Mouse (Mus musculus) MEL (cell line): ENCODE measurements at regions not wholly inside any gene's neighbourhood (a gene's known extent, or its start where the extent isn't known, plus 50 kb on each side); places are given as distances from the start of the nearest gene placed in this dataset.

Experiments used
- CTCF ChIP-seq, 3 experiments: IDR thresholded peaks in 2 of 3; conservative IDR thresholded peaks in 1 of 3; 2 replicates each; pipeline ENCODE4 v1.5.1; 2011 to 2012; ENCODE audit warnings: low read length in 3 of 3, low read depth in 2 of 3, mild to moderate bottlenecking in 2 of 3, improper control_type of control experiment in 1 of 3, inconsistent platforms in 1 of 3, mixed read lengths in 1 of 3, moderate library complexity in 1 of 3; ENCODE audit not compliant: control insufficient read depth in 1 of 3, insufficient read depth in 1 of 3, poor library complexity in 1 of 3, severe bottlenecking in 1 of 3
- EP300 ChIP-seq, 2 experiments: IDR thresholded peaks; 2 replicates each; pipeline ENCODE4 v1.6.1; 2011; ENCODE audit warnings: improper control_type of control experiment in 2 of 2, low read length in 2 of 2, low read depth in 1 of 2, mild to moderate bottlenecking in 1 of 2
- MAFK ChIP-seq: IDR thresholded peaks from 2 replicates; pipeline ENCODE4 v1.6.1; 2011; ENCODE audit warnings: low read depth, mild to moderate bottlenecking, low read length, improper control_type of control experiment, borderline replicate concordance
- MYB ChIP-seq: IDR thresholded peaks from 2 replicates; pipeline ENCODE4 v1.6.1; 2011; ENCODE audit warnings: mild to moderate bottlenecking, low read depth, low read length, improper control_type of control experiment
- NELFE ChIP-seq: IDR thresholded peaks from 2 replicates; pipeline ENCODE4 v1.6.1; 2011; ENCODE audit warnings: low read depth, low read length, improper control_type of control experiment
- POLR2A ChIP-seq, 2 experiments: IDR thresholded peaks; 2 replicates each; pipeline ENCODE4 v1.6.1; 2011 to 2012; ENCODE audit warnings: low read length in 2 of 2, mild to moderate bottlenecking in 2 of 2, control low read depth in 1 of 2, improper control_type of control experiment in 1 of 2, low read depth in 1 of 2, moderate library complexity in 1 of 2; ENCODE audit not compliant: control insufficient read depth in 1 of 2, insufficient read depth in 1 of 2, poor library complexity in 1 of 2
- RAD21 ChIP-seq: IDR thresholded peaks from 2 replicates; pipeline ENCODE4 v1.6.1; 2011; ENCODE audit warnings: mild to moderate bottlenecking, low read depth, low read length, improper control_type of control experiment
- UBTF ChIP-seq: IDR thresholded peaks from 2 replicates; pipeline ENCODE4 v1.6.1; 2012; ENCODE audit warnings: low read depth, mild to moderate bottlenecking, inconsistent platforms, low read length, improper control_type of control experiment, moderate library complexity, borderline replicate concordance; ENCODE audit not compliant: insufficient read depth
- ZNF384 ChIP-seq: IDR thresholded peaks from 2 replicates; pipeline ENCODE4 v1.6.1; 2012; ENCODE audit warnings: low read depth, mild to moderate bottlenecking, inconsistent platforms, low read length, improper control_type of control experiment

GRCm38 (mm10) chr3:41164736-41165135, 81.9 kb upstream of the Pgrmc2 start:
- TF ChIP-seq ZNF384 (no peak), MYB (no peak), RAD21 (no peak), NELFE (no peak), CTCF (IDR thresholded peaks at IDR 0.05 in 2 of 3, conservative IDR thresholded peaks at IDR 0.05 in 1 of 3; ENCODE audit: control insufficient read depth in 1 of 3, insufficient read depth in 1 of 3, low read depth in 2 of 3, low read length in 3 of 3, poor library complexity in 1 of 3, severe bottlenecking in 1 of 3) (no peak), POLR2A (IDR thresholded peaks at IDR 0.05; ENCODE audit: control insufficient read depth in 1 of 2, insufficient read depth in 1 of 2, low read depth in 1 of 2, low read length in 2 of 2, poor library complexity in 1 of 2) (no peak), MAFK (no peak), UBTF (no peak), EP300 (IDR thresholded peaks at IDR 0.05; ENCODE audit: low read depth in 1 of 2, low read length in 2 of 2) (no peak)
